Mouse (Mus musculus) forebrain, embryonic 11.5 days (tissue): ENCODE measurements around the gene Phf24. TPM values are rescaled to one million over a fixed set of nuclear protein-coding genes. Genes with fewer than 3 reads are reported as not detected.
A peak's percentile ranks its signal among the peaks of the same experiment; 100 is the strongest.

ENCODE experiments used
- ATAC-seq: fragments of 200-750 bp; cut with Nextera tagmentation; replicated peaks from 2 replicates; pipeline ENCODE4 v1.8.0; 2017; ENCODE audit warnings: moderate TSS enrichment; ENCODE audit not compliant: low FRiP score
- DNase-seq: peaks from one replicate; pipeline ENCODE4 v3.0.0-alpha.2; 2017; ENCODE audit warnings: low spot score
- H3K27ac ChIP-seq: fragments of 300-500 bp; sonication (generic); 2 replicates; pipeline ENCODE4 v1.5.1; 2014; ENCODE audit warnings: low read depth, low read length
- H3K27me3 ChIP-seq: fragments of 300-500 bp; sonication (generic); 2 replicates; pipeline ENCODE4 v1.6.1; 2014; ENCODE audit warnings: mild to moderate bottlenecking, low read length, mixed read lengths; ENCODE audit not compliant: control insufficient read depth, insufficient read depth
- H3K36me3 ChIP-seq: fragments of 300-500 bp; sonication (generic); 2 replicates; pipeline ENCODE4 v1.6.1; 2014; ENCODE audit warnings: mild to moderate bottlenecking, low read length, moderate library complexity, mixed read lengths; ENCODE audit not compliant: control insufficient read depth, insufficient read depth
- H3K4me1 ChIP-seq: fragments of 300-500 bp; sonication (generic); replicated peaks from 2 replicates; pipeline ENCODE4 v1.6.1; 2014; ENCODE audit warnings: low read length, mixed read lengths; ENCODE audit not compliant: control insufficient read depth, insufficient read depth
- H3K4me2 ChIP-seq: fragments of 300-500 bp; sonication (generic); 2 replicates; pipeline ENCODE4 v1.6.1; 2014; ENCODE audit warnings: low read depth, mild to moderate bottlenecking, low read length, moderate library complexity, mixed read lengths; ENCODE audit not compliant: severe bottlenecking
- H3K4me3 ChIP-seq: fragments of 300-500 bp; sonication (generic); 2 replicates; pipeline ENCODE4 v1.5.1; 2014; ENCODE audit warnings: low read depth, low read length
- H3K9ac ChIP-seq: fragments of 300-500 bp; sonication (generic); 2 replicates; pipeline ENCODE4 v1.6.1; 2014; ENCODE audit warnings: low read length
- H3K9me3 ChIP-seq: fragments of 300-500 bp; sonication (generic); 2 replicates; pipeline ENCODE4 v1.6.1; 2016; ENCODE audit warnings: low read length, mixed read lengths; ENCODE audit not compliant: control insufficient read depth
- WGBS: fragments of 180-500 bp; shearing (Covaris S2); extraction: QIAGEN DNeasy Blood & Tissue Kit; methylation state at CpG from one replicate; pipeline ENCODE4 v1.1.7; 2014; 5-methylcytosine and 5-hydroxymethylcytosine counted together
- polyA plus RNA-seq: library from polyadenylated mRNA; unstranded; fragments of >200 nt; fragmentation: Nextera tagmentation; extraction: Ambion mirVana; gene quantifications from 2 replicates; pipeline ENCODE4 v1.2.1, GENCODE M21; 2014

Phf24 gene
- polyA plus RNA-seq, result 1.3 and 2.1 TPM in 2 replicates

- 1% methylated on average over 72 of the region's 90 CpGs for WGBS
- no peaks in the 10 kb centered on the region for H3K9me3 ChIP-seq
- no peak within 1 kb of the TSS for H3K27ac ChIP-seq
- peak within 1 kb of the TSS; percentile 93 for H3K4me2 ChIP-seq
- ATAC-seq (peak; percentile 55; the same call in 1 of the 2 replicates), DNase-seq (peak; percentile 62)
- peak within 1 kb of the TSS; percentile 67 for H3K4me3 ChIP-seq
- no peaks in the 10 kb centered on the region for H3K36me3 ChIP-seq
- no peaks in the 10 kb centered on the region; the same call in 1 of the 2 replicates for H3K4me1 ChIP-seq
- H3K9ac ChIP-seq, result peak within 1 kb of the TSS; percentile 72
- H3K27me3 ChIP-seq, result peaks cover 20% of the 10 kb centered on the region
Observed at GRCm38 (mm10) chr4:42916617-42917401, at the start of gene Phf24. Gene Phf24, plus strand, starts transcription at chr4:42916660.

- H3K9ac ChIP-seq, result no peak overlapping the region
- H3K27me3 ChIP-seq, result no peaks in the 10 kb centered on the region
- 82% methylated on average over 3 of the region's 3 CpGs for WGBS
- ATAC-seq (no peak), DNase-seq (no peak)
- H3K9me3 ChIP-seq, result no peaks in the 10 kb centered on the region
- no peak overlapping the region for H3K4me2 ChIP-seq
- no peaks in the 10 kb centered on the region for H3K36me3 ChIP-seq
- H3K4me1 ChIP-seq, result no peaks in the 10 kb centered on the region
- no peak overlapping the region for H3K4me3 ChIP-seq
- no peak overlapping the region for H3K27ac ChIP-seq
Observed at GRCm38 (mm10) chr4:42867390-42867789, 49.1 kb upstream of the Phf24 start.

GRCm38 (mm10) chr4:42868193-42868592 is 48.3 kb upstream of the Phf24 start:
- 85% methylated on average over 5 of the region's 5 CpGs for WGBS
- H3K4me1 ChIP-seq, result no peaks in the 10 kb centered on the region
- no peak overlapping the region for H3K9ac ChIP-seq
- H3K36me3 ChIP-seq, result no peaks in the 10 kb centered on the region
- no peak overlapping the region for H3K4me2 ChIP-seq
- no peaks in the 10 kb centered on the region for H3K27me3 ChIP-seq
- H3K4me3 ChIP-seq, result no peak overlapping the region
- DNase-seq (no peak), ATAC-seq (no peak)
- H3K27ac ChIP-seq, result no peak overlapping the region
- no peaks in the 10 kb centered on the region for H3K9me3 ChIP-seq

- H3K27ac ChIP-seq, result no peak overlapping the region
- H3K9me3 ChIP-seq, result no peaks in the 10 kb centered on the region
- H3K4me3 ChIP-seq, result no peak overlapping the region
- 81% methylated on average over 5 of the region's 5 CpGs for WGBS
- no peaks in the 10 kb centered on the region for H3K27me3 ChIP-seq
- H3K36me3 ChIP-seq, result no peaks in the 10 kb centered on the region
- DNase-seq, result no peak
- H3K9ac ChIP-seq, result no peak overlapping the region
- ATAC-seq, result no peak
- H3K4me2 ChIP-seq, result no peak overlapping the region
- no peaks in the 10 kb centered on the region for H3K4me1 ChIP-seq
Observed at GRCm38 (mm10) chr4:42870748-42871147, 45.7 kb upstream of the Phf24 start.

GRCm38 (mm10) chr4:42872151-42872550 is 44.3 kb upstream of the Phf24 start:
- DNase-seq (no peak), ATAC-seq (no peak)
- Histone ChIP-seq H3K4me3 (no peak overlapping the region), H3K9me3 (no peaks in the 10 kb centered on the region), H3K36me3 (no peaks in the 10 kb centered on the region), H3K9ac (no peak overlapping the region), H3K4me1 (no peaks in the 10 kb centered on the region), H3K27ac (no peak overlapping the region), H3K4me2 (no peak overlapping the region), H3K27me3 (no peaks in the 10 kb centered on the region)
- 95% methylated on average over 7 of the region's 7 CpGs for WGBS

- WGBS, result 93% methylated on average over 16 of the region's 16 CpGs
- Histone ChIP-seq H3K9me3 (no peaks in the 10 kb centered on the region), H3K4me3 (no peak overlapping the region), H3K9ac (no peak overlapping the region), H3K27me3 (no peaks in the 10 kb centered on the region), H3K27ac (no peak overlapping the region), H3K4me2 (no peak overlapping the region), H3K4me1 (no peaks in the 10 kb centered on the region), H3K36me3 (no peaks in the 10 kb centered on the region)
- no peak for ATAC-seq
- no peak for DNase-seq
Observed at GRCm38 (mm10) chr4:42872746-42873435, 43.6 kb upstream of the Phf24 start.

- Histone ChIP-seq H3K27me3 (no peaks in the 10 kb centered on the region), H3K9me3 (no peaks in the 10 kb centered on the region), H3K4me3 (no peak within 1 kb of the TSS), H3K36me3 (no peaks in the 10 kb centered on the region), H3K27ac (no peak within 1 kb of the TSS), H3K4me2 (no peak within 1 kb of the TSS), H3K4me1 (no peaks in the 10 kb centered on the region), H3K9ac (no peak within 1 kb of the TSS)
- ATAC-seq (no peak), DNase-seq (no peak)
- WGBS, result 88% methylated on average over 7 of the region's 7 CpGs
Observed at GRCm38 (mm10) chr4:42874134-42874533, 42.3 kb upstream of the Phf24 start, which contains the start of gene Fam205c. Gene Fam205c, minus strand, starts transcription at chr4:42874234.

GRCm38 (mm10) chr4:42876586-42877291 is 39.7 kb upstream of the Phf24 start:
- peak; percentile 76 for ATAC-seq
- no peaks in the 10 kb centered on the region for H3K9me3 ChIP-seq
- H3K27ac ChIP-seq, result no peak overlapping the region
- no peak overlapping the region for H3K4me3 ChIP-seq
- no peak overlapping the region for H3K9ac ChIP-seq
- WGBS, result 40% methylated on average over 5 of the region's 5 CpGs
- H3K27me3 ChIP-seq, result no peaks in the 10 kb centered on the region
- H3K36me3 ChIP-seq, result no peaks in the 10 kb centered on the region
- no peaks in the 10 kb centered on the region for H3K4me1 ChIP-seq
- no peak overlapping the region for H3K4me2 ChIP-seq
- peak; percentile 74 for DNase-seq
